ENCODE assay signal across 13 mouse cellular contexts in genomic region chr2:79785541-79786134, GRCm38 (mm10).
DNase-seq lines count a peak whose midpoint lies in the region; ATAC-seq and TF ChIP-seq lines count a peak whose summit lies in the region.
"Had no signal": no experiment of that assay in that cellular context is flagged by ENCODE, and none has a peak within 500 bp of the region (broad histone marks: within the 10 kb centered on the region; RNA-seq: fewer than 3 reads in every experiment).

No protein-coding gene starts in this region.

- DNase-seq in heart, adult 8-10 months (ENCODE audit: low spot score), result peak; percentile 7
- no peak for DNase-seq in heart, postnatal 4 days
- no peak for DNase-seq in lung, postnatal 36 days
- DNase-seq in heart, postnatal 10 days, result peak; percentile 25 to 35
- DNase-seq in stomach, postnatal 0 days (ENCODE audit: low spot score), result no peak
- no peak for DNase-seq in midbrain, embryonic 10.5 days (ENCODE audit: low spot score)
- DNase-seq: cerebellum, adult 18-20 months; kidney, postnatal 14 days; layer of hippocampus, postnatal 36 days had no signal

- peak overlapping the region; percentile 73 for H3K27ac ChIP-seq in lung, embryonic 16.5 days (ENCODE audit: low read length)
- H3K27ac ChIP-seq in stomach, postnatal 0 days (replicated peaks), result peak overlapping the region; percentile 56
- no peak overlapping the region for H3K27ac ChIP-seq in midbrain, embryonic 10.5 days (replicated peaks)
- H3K27ac ChIP-seq: forebrain, embryonic 13.5 days; limb, embryonic 12.5 days had no signal

- WGBS in lung, embryonic 16.5 days, result 30% methylated on average over 8 of the region's 8 CpGs
- 30% methylated on average over 8 of the region's 8 CpGs for WGBS in stomach, postnatal 0 days
- WGBS in midbrain, embryonic 10.5 days, result 64% methylated on average over 8 of the region's 8 CpGs

- H3K36me3 ChIP-seq in lung, embryonic 16.5 days (ENCODE audit: control insufficient read depth, insufficient read depth, low read length), result no peaks in the 10 kb centered on the region
- H3K36me3 ChIP-seq in stomach, postnatal 0 days (ENCODE audit: control insufficient read depth, insufficient read depth, low read length), result no peaks in the 10 kb centered on the region
- H3K36me3 ChIP-seq in midbrain, embryonic 10.5 days, result no peaks in the 10 kb centered on the region
- H3K36me3 ChIP-seq: limb, embryonic 12.5 days had no signal

- no peak overlapping the region for H3K4me3 ChIP-seq in lung, embryonic 16.5 days (ENCODE audit: low read length)
- no peak overlapping the region for H3K4me3 ChIP-seq in stomach, postnatal 0 days (ENCODE audit: low read depth, low read length)
- no peak overlapping the region for H3K4me3 ChIP-seq in midbrain, embryonic 10.5 days
- H3K4me3 ChIP-seq: forebrain, embryonic 13.5 days; limb, embryonic 12.5 days had no signal

- no peaks in the 10 kb centered on the region for H3K9me3 ChIP-seq in lung, embryonic 16.5 days (ENCODE audit: control insufficient read depth, low read length)
- no peaks in the 10 kb centered on the region for H3K9me3 ChIP-seq in stomach, postnatal 0 days (ENCODE audit: control insufficient read depth, low read length)
- H3K9me3 ChIP-seq in midbrain, embryonic 10.5 days (replicated peaks), result no peaks in the 10 kb centered on the region
- H3K9me3 ChIP-seq: forebrain, embryonic 13.5 days; limb, embryonic 12.5 days had no signal

- no peaks in the 10 kb centered on the region for H3K27me3 ChIP-seq in lung, embryonic 16.5 days (ENCODE audit: control insufficient read depth, insufficient read depth, low read depth, low read length)
- no peaks in the 10 kb centered on the region for H3K27me3 ChIP-seq in stomach, postnatal 0 days (ENCODE audit: control insufficient read depth, insufficient read depth, low read length)
- H3K27me3 ChIP-seq in midbrain, embryonic 10.5 days (ENCODE audit: low read depth, poor library complexity, severe bottlenecking), result no peaks in the 10 kb centered on the region
- H3K27me3 ChIP-seq: forebrain, embryonic 13.5 days; limb, embryonic 12.5 days had no signal

- H3K9ac ChIP-seq in lung, embryonic 16.5 days (ENCODE audit: low read length), result no peak overlapping the region
- no peak overlapping the region for H3K9ac ChIP-seq in stomach, postnatal 0 days (ENCODE audit: low read length)
- H3K9ac ChIP-seq: forebrain, embryonic 13.5 days; limb, embryonic 12.5 days had no signal

- peak overlapping the region; percentile 9; the same call in 1 of the 2 replicates for H3K4me2 ChIP-seq in lung, embryonic 16.5 days (ENCODE audit: low read depth, low read length)
- no peak overlapping the region for H3K4me2 ChIP-seq in stomach, postnatal 0 days (replicated peaks; ENCODE audit: low read depth)
- H3K4me2 ChIP-seq: forebrain, embryonic 13.5 days; limb, embryonic 12.5 days had no signal

- ATAC-seq in lung, embryonic 16.5 days (ENCODE audit: low read depth), result peak; percentile 71
- ATAC-seq in stomach, postnatal 0 days (ENCODE audit: low FRiP score, low TSS enrichment), result peak; percentile 71; the same call in 1 of the 2 replicates
- no peak for ATAC-seq in cerebellum, adult (ENCODE audit: insufficient number of reproducible peaks, low FRiP score, low TSS enrichment)
- ATAC-seq: forebrain, embryonic 13.5 days had no signal

- no peak for TF ChIP-seq CTCF in stomach, postnatal 0 days (IDR thresholded peaks at IDR 0.05; ENCODE audit: low read depth)

- no peaks in the 10 kb centered on the region; the same call in 1 of the 2 replicates for H3K4me1 ChIP-seq in lung, embryonic 16.5 days (replicated peaks; ENCODE audit: control insufficient read depth, insufficient read depth, low read length)
- H3K4me1 ChIP-seq in stomach, postnatal 0 days (replicated peaks; ENCODE audit: control insufficient read depth, insufficient read depth), result no peaks in the 10 kb centered on the region
- no peaks in the 10 kb centered on the region for H3K4me1 ChIP-seq in midbrain, embryonic 10.5 days
- H3K4me1 ChIP-seq: forebrain, embryonic 13.5 days had no signal

- TF ChIP-seq EP300 in stomach, postnatal 0 days (optimal IDR thresholded peaks at IDR 0.05), result no peak

- intact Hi-C loops in heart, postnatal 10 days (cut with DNase I), result no loop called here

Comparison
In these comparisons a context has a peak if more than half of its experiments do, and no peak if none do; other contexts are left out.
1. DNase-seq: peak in heart, adult 8-10 months (single experiment) and heart, postnatal 10 days (2 of 2); none in heart, postnatal 4 days (single experiment), lung, postnatal 36 days (single experiment), stomach, postnatal 0 days (single experiment) and midbrain, embryonic 10.5 days (single experiment).